Mouse (Mus musculus): ENCODE measurements around the gene Kdm5b.

DNA sequence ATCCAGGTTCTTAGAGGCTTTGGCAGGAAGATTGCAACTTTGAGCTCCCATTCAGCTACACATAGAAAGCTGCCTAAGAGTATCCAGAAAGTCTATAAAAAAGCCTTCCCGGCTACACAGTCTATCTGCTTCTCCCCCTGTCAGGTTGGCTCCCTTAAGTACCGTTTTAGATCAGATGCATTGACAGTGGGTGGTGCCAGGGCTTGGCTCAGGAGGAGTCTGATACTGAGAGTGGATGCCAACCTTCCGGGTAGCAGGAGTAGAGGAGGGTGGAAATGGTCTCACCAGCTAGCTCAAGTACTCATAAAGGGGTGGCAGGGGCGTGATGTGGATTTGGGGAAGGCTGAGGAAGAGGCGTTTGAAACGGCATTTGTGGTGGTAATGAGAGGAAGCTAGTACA is 79.5 kb downstream of the Kdm5b start:
- TF ChIP-seq CTCF (IDR thresholded peaks at IDR 0.05; ENCODE audit: insufficient read depth, low read depth, low read length) (no peak), POLR2A (IDR thresholded peaks at IDR 0.05; ENCODE audit: insufficient read depth, low read depth, low read length) (no peak)

Data from olfactory bulb, adult 2 months (tissue).